Mouse (Mus musculus): Measurements from ENCODE around the gene Kcnj5. TPM values are rescaled to one million over a fixed set of nuclear protein-coding genes. Genes with fewer than 3 reads are reported as not detected.

The Kcnj5 gene
- polyA plus RNA-seq, 1 experiment from 2014 or later, result 0.60 TPM

DNA sequence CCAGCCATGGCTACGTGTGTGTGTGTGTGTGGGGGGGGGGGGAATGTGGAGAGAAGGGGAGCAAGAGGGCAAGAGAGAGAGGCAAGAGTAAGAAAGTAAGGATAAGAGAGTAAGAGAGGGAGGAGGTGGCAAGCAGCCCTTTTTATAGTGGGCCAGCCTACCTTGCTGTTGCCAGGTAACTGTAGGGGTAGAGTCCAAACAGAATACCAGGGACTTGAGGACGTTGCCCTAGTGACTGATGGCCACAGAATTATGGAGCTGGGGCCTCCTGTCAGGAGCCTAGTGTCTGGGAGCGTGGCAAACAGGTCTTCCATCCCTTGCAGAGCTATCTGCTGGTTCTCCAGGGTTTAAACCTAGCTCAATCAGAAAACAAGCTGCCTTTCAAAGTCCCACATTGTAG is 64.4 kb downstream of the Kcnj5 start:
- 0 out of 2 replicates have a peak, but pooled peaks cover 4% of the 10 kb centered on the region for H3K4me1 ChIP-seq
- no peaks in the 10 kb centered on the region; the same call in 1 of the 2 replicates for H3K27me3 ChIP-seq
- WGBS, result 74% methylated on average over 3 of the region's 3 CpGs
- no peak overlapping the region for H3K27ac ChIP-seq (replicated peaks)
- no peaks in the 10 kb centered on the region for H3K36me3 ChIP-seq
- H3K4me3 ChIP-seq (replicated peaks), result no peak overlapping the region
- no peaks in the 10 kb centered on the region for H3K9me3 ChIP-seq (replicated peaks)
- H3K9ac ChIP-seq, result no peak overlapping the region
- ATAC-seq (ENCODE audit: insufficient number of reproducible peaks, low FRiP score, low TSS enrichment, low read depth), result no peak
- no peak overlapping the region for H3K4me2 ChIP-seq (replicated peaks)

DNA sequence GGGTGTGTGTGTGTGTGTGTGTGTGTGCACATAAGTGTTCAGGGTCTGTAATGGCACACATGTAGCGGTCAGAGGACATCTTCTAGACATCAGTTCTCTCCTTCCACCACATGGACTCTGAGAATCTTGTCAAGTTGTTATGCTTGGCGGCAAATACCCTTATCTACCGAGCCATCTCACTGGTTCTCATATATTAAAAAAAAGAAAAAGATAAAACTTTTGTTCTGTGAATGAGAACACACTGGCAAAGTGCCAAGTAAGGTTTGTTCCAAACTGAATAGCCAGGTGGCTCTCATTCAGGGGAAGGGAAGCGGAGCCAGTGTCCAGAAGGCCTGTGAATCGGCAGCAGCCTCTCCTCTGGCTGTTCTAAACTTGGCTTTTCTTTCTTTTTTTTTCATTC is 66.1 kb downstream of the Kcnj5 start:
- no peak overlapping the region for H3K27ac ChIP-seq (replicated peaks)
- H3K9me3 ChIP-seq (replicated peaks), result no peaks in the 10 kb centered on the region
- no peaks in the 10 kb centered on the region for H3K36me3 ChIP-seq
- WGBS, result 84% methylated on average over 5 of the region's 5 CpGs
- H3K4me3 ChIP-seq (replicated peaks), result no peak overlapping the region
- no peak overlapping the region for H3K4me2 ChIP-seq (replicated peaks)
- H3K9ac ChIP-seq, result no peak overlapping the region
- ATAC-seq (ENCODE audit: insufficient number of reproducible peaks, low FRiP score, low TSS enrichment, low read depth), result no peak
- H3K4me1 ChIP-seq, result 0 out of 2 replicates have a peak, but pooled peaks cover 4% of the 10 kb centered on the region
- H3K27me3 ChIP-seq, result no peaks in the 10 kb centered on the region; the same call in 1 of the 2 replicates

DNA sequence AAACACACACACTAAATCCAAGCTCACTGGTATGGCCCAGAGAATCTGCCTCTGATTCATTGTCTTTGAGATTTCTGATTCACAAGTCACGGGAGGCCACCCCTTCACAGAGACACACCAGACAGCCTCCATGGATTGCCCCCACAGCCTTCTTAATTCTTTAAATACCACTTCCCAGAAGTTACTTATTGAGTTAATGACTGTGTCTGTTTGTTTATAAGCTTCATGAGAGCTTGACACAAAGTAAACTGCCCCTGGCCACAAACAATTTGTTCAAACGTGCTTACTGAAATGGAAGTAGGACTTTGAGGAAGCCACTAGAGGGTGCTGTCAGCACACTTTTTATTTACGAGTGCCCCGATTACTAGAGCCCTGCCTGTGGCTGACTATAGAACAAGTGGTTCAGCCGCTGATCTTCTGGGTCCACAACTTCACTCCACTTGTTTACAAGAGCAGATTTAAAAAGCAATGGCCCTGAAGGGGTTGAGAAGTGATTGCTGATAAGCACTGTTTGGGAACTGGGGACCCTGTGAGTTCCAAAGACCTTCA is 72.2 kb downstream of the Kcnj5 start:
- Histone ChIP-seq H3K9ac (no peak overlapping the region), H3K4me3 (replicated peaks) (no peak overlapping the region), H3K9me3 (replicated peaks) (no peaks in the 10 kb centered on the region), H3K27ac (replicated peaks) (no peak overlapping the region), H3K27me3 (no peaks in the 10 kb centered on the region; the same call in 1 of the 2 replicates), H3K4me2 (replicated peaks) (no peak overlapping the region), H3K36me3 (no peaks in the 10 kb centered on the region), H3K4me1 (no peaks in the 10 kb centered on the region; the same call in 1 of the 2 replicates)
- 7% methylated on average over 5 of the region's 5 CpGs for WGBS
- ATAC-seq (ENCODE audit: insufficient number of reproducible peaks, low FRiP score, low TSS enrichment, low read depth), result no peak

Other genes with a start within 250 kb of the Kcnj5 start
- gene Arhgap32, start 228.2 kb downstream of the Kcnj5 start, polyA plus RNA-seq (2015; fragmentation: Nextera tagmentation; extraction: Ambion mirVana), result 8.3 and 9.4 TPM in 2 replicates
- gene Kcnj1, start 28.1 kb upstream of the Kcnj5 start, polyA plus RNA-seq (2015; fragmentation: Nextera tagmentation; extraction: Ambion mirVana), result 0.07 and 0.13 TPM in 2 replicates
- 18.2 and 18.7 TPM in 2 replicates for gene Fli1, start 198.5 kb upstream of the Kcnj5 start, polyA plus RNA-seq (2015; fragmentation: Nextera tagmentation; extraction: Ambion mirVana)

All from embryonic facial prominence, embryonic 15.5 days (tissue).